Mouse (Mus musculus) v-Abl transformed pro-B cells (cell line): ENCODE measurements around the gene Mvd.

Experiments used
- in situ Hi-C, 2 experiments: fragments of 400-800 bp; cut with MboI; formaldehyde crosslinking; loops; one replicate each; pipeline ENCODE4 v1.15.1; 2025; ENCODE audit not compliant: unreplicated experiment in 2 of 2

Gene Mvd

GRCm38 (mm10) chr8:122443262-122444006 lies at the start of gene Mvd:
Gene Mvd, minus strand, starts transcription at chr8:122443422.
- in situ Hi-C loops = loop anchor here (5.0 to 10.0 kb wide), 3 partner anchors 104 to 169 kb away; partner anchors contain the start of gene Zfpm1 (in 1 of the 2)

GRCm38 (mm10) chr8:122488387-122488786 lies 45.2 kb upstream of the Mvd start:
- in situ Hi-C loops = no loop called here

- in situ Hi-C loops = no loop called here
These were observed 41.6 kb upstream of the Mvd start for GRCm38 (mm10) chr8:122484831-122485230.

GRCm38 (mm10) chr8:122483877-122484276 lies 40.7 kb upstream of the Mvd start:
- in situ Hi-C loops = no loop called here

GRCm38 (mm10) chr8:122482448-122482847 lies 39.2 kb upstream of the Mvd start:
- in situ Hi-C loops = no loop called here

- in situ Hi-C loops = no loop called here
These were observed 32.5 kb upstream of the Mvd start, which contains the start of the genes Rnf166 and Ctu2 for GRCm38 (mm10) chr8:122475580-122476320. Gene Rnf166, minus strand, starts transcription at chr8:122476064. Gene Ctu2, plus strand, starts transcription at chr8:122476143.

GRCm38 (mm10) chr8:122474951-122475560 lies 31.8 kb upstream of the Mvd start:
- in situ Hi-C loops = no loop called here

- in situ Hi-C loops = no loop called here
These were observed 30.7 kb upstream of the Mvd start for GRCm38 (mm10) chr8:122473911-122474421.

- in situ Hi-C loops = no loop called here
These were observed 27.5 kb upstream of the Mvd start for GRCm38 (mm10) chr8:122470691-122471090.

GRCm38 (mm10) chr8:122469965-122470364 lies 26.7 kb upstream of the Mvd start:
- in situ Hi-C loops = no loop called here

- in situ Hi-C loops = no loop called here
These were observed 26.2 kb upstream of the Mvd start for GRCm38 (mm10) chr8:122469407-122469806.

- in situ Hi-C loops = no loop called here
These were observed 24.6 kb upstream of the Mvd start for GRCm38 (mm10) chr8:122467816-122468215.

GRCm38 (mm10) chr8:122464985-122465384 lies 21.8 kb upstream of the Mvd start:
- in situ Hi-C loops = no loop called here

- in situ Hi-C loops = no loop called here
These were observed 20.7 kb upstream of the Mvd start for GRCm38 (mm10) chr8:122463651-122464640.

GRCm38 (mm10) chr8:122462510-122462909 lies 19.3 kb upstream of the Mvd start:
- in situ Hi-C loops = no loop called here

- in situ Hi-C loops = no loop called here
These were observed 18.4 kb upstream of the Mvd start for GRCm38 (mm10) chr8:122461473-122462148.

- in situ Hi-C loops = no loop called here
These were observed 17.6 kb upstream of the Mvd start, which contains the start of gene Snai3 for GRCm38 (mm10) chr8:122460524-122461472. Gene Snai3, minus strand, starts transcription at chr8:122460733.

GRCm38 (mm10) chr8:122459990-122460389 lies 16.8 kb upstream of the Mvd start:
- in situ Hi-C loops = no loop called here
